Mouse (Mus musculus) liver, embryonic 15.5 days (tissue): ENCODE results near the gene Galnt15. TPM values are rescaled to one million over a fixed set of nuclear protein-coding genes. Genes with fewer than 3 reads are reported as not detected.

Experiments used
- ATAC-seq: fragments of 200-750 bp; cut with Nextera tagmentation; 2 replicates; pipeline ENCODE4 v1.8.0; 2017; ENCODE audit warnings: moderate number of reproducible peaks, mild to moderate bottlenecking, moderate library complexity; ENCODE audit not compliant: insufficient read depth
- H3K27ac ChIP-seq: fragments of 300-500 bp; sonication (generic); replicated peaks from 2 replicates; pipeline ENCODE4 v1.5.1; 2015; ENCODE audit warnings: mild to moderate bottlenecking, inconsistent platforms
- H3K27me3 ChIP-seq: fragments of 300-500 bp; sonication (generic); 2 replicates; pipeline ENCODE4 v1.6.1; 2015; ENCODE audit warnings: mild to moderate bottlenecking, inconsistent platforms
- H3K36me3 ChIP-seq: fragments of 300-500 bp; sonication (generic); replicated peaks from 2 replicates; pipeline ENCODE4 v1.6.1; 2015; ENCODE audit warnings: moderate library complexity, mild to moderate bottlenecking, inconsistent platforms
- H3K4me1 ChIP-seq: fragments of 300-500 bp; sonication (generic); replicated peaks from 2 replicates; pipeline ENCODE4 v1.6.1; 2015; ENCODE audit warnings: inconsistent platforms
- H3K4me2 ChIP-seq: fragments of 300-500 bp; sonication (generic); 2 replicates; pipeline ENCODE4 v1.6.1; 2015; ENCODE audit warnings: moderate library complexity, mild to moderate bottlenecking, inconsistent platforms
- H3K4me3 ChIP-seq: fragments of 300-500 bp; sonication (generic); replicated peaks from 2 replicates; pipeline ENCODE4 v1.5.1; 2015; ENCODE audit warnings: mild to moderate bottlenecking, inconsistent platforms
- H3K9ac ChIP-seq: fragments of 300-500 bp; sonication (generic); 2 replicates; pipeline ENCODE4 v1.6.1; 2015; ENCODE audit warnings: moderate library complexity, mild to moderate bottlenecking, inconsistent platforms
- H3K9me3 ChIP-seq: fragments of 300-500 bp; sonication (generic); replicated peaks from 2 replicates; pipeline ENCODE4 v1.6.1; 2016; ENCODE audit warnings: inconsistent platforms
- WGBS: fragments of 180-500 bp; shearing (Covaris S2); methylation state at CpG from one replicate; pipeline ENCODE4 v1.1.7; 2015; ENCODE audit warnings: mixed read lengths; ENCODE audit not compliant: insufficient replicate concordance; 5-methylcytosine and 5-hydroxymethylcytosine counted together
- polyA plus RNA-seq: library from polyadenylated mRNA; unstranded; fragments of >200 nt; fragmentation: Nextera tagmentation; extraction: Ambion mirVana; gene quantifications from 2 replicates; pipeline ENCODE4 v1.2.1, GENCODE M21; 2015

The Galnt15 gene
- polyA plus RNA-seq, 1 experiment from 2014 or later = not detected

DNA sequence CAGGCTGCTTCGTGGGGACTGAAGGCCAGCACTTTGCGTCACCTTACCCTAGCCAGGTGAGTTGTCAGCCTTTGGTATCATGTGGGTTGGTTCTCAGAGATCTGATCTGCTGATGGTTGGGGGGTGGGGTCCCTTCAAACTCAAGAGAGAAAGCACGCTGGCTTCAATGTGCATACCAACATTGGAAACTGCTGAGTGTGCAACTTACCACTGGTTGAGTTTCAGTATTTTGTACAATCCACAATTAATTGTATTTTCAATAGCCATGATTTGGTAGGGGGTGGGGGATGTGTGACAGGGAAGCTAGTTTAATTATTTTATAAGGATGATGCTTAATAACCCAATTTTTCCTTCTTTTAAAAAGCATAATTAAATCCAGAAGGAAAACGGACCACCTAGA is 62.9 kb downstream of the Galnt15 start:
- Histone ChIP-seq H3K4me2 (no peak overlapping the region), H3K9ac (no peak overlapping the region), H3K27me3 (no peaks in the 10 kb centered on the region), H3K4me1 (peaks cover 25% of the 10 kb centered on the region), H3K27ac (no peak overlapping the region), H3K9me3 (no peaks in the 10 kb centered on the region), H3K4me3 (no peak overlapping the region), H3K36me3 (peaks cover 48% of the 10 kb centered on the region)
- WGBS = 84% methylated on average over 4 of the region's 4 CpGs
- no peak for ATAC-seq

DNA sequence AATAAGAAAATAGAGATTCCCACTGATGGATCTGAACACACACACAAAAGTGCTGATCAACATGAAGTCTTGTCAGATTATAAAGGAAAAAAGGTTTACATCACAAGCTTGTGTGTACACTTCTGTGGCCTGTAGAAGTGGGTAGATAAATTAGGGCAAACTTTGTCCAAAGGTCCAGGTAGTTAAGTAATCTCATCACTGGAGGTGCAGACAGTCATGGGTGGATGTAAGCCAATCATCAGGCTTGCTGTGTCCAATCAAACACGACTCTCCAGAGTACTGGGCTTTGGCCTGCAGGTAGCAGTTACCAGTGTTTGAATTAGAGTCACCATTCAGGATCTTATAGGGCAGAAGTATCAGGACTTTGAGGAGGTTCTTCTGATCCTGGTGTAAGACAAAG is 64.2 kb downstream of the Galnt15 start:
- no peaks in the 10 kb centered on the region for H3K27me3 ChIP-seq
- ATAC-seq = peak; percentile 71
- H3K4me3 ChIP-seq = no peak overlapping the region
- no peak overlapping the region for H3K4me2 ChIP-seq
- peak overlapping the region; percentile 63 for H3K27ac ChIP-seq
- H3K36me3 ChIP-seq = peaks cover 61% of the 10 kb centered on the region
- H3K9ac ChIP-seq = no peak overlapping the region
- WGBS = 62% methylated on average over 1 of the region's 1 CpGs
- H3K4me1 ChIP-seq = peaks cover 18% of the 10 kb centered on the region
- no peaks in the 10 kb centered on the region for H3K9me3 ChIP-seq

DNA sequence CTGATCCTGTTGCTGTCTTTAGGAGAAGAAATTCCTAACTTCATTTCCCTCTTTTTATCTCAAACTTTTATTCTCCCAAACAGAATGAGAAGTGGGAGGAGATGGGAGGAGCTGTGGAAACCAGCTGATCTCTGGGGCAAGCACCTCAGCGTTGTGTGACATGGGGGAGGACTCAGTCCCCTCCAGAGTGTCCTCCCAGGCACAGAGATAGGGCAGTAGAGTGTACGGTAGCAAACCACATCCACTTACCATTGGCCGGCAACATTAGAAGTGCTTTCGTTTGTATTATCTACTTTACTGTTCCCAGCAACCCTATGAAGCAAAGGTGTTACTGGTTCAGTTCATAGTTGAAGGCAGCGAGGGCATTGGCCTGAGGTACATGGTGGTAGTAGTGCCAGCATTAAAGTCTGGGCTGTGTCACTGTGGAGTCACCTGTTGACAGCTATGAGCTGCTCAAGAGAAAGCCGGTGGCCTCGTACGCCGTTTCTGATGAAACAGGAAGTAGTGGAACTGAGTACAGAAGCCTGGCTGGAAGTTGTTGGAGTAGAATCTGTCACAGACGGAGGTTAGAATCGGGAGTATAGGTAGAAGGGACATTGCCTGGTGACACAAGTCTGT is 64.8 kb downstream of the Galnt15 start:
- peak; percentile 32; the same call in 1 of the 2 replicates for ATAC-seq
- Histone ChIP-seq H3K9ac (no peak overlapping the region), H3K4me3 (no peak overlapping the region), H3K9me3 (no peaks in the 10 kb centered on the region), H3K4me2 (peak overlapping the region; percentile 23; the same call in 1 of the 2 replicates), H3K27me3 (no peaks in the 10 kb centered on the region), H3K4me1 (peaks cover 18% of the 10 kb centered on the region), H3K27ac (peak overlapping the region; percentile 63), H3K36me3 (peaks cover 67% of the 10 kb centered on the region)
- 54% methylated on average over 11 of the region's 11 CpGs for WGBS

DNA sequence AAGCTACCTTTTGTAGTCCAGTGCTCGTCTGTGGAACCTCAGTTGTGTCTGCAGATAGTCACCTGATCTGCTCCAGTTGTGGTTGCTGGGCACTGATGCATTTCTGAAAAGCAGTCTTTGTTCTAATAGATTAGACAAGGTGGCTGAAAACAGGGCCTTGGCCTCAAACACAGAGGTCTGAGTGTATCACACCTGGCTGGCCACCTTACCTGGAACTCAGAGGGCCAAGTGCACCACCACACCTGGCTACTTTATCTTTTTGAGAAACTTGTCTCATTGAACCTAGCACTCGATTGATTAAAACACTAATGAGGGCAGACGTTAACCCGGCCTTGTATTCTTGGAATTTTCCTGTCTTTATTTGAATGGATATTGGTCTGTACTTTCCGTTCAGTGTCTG is 66.9 kb downstream of the Galnt15 start:
- ATAC-seq = no peak
- Histone ChIP-seq H3K27ac (no peak overlapping the region), H3K36me3 (peaks cover 87% of the 10 kb centered on the region), H3K9ac (no peak overlapping the region), H3K4me3 (no peak overlapping the region), H3K4me2 (no peak overlapping the region), H3K9me3 (no peaks in the 10 kb centered on the region), H3K27me3 (no peaks in the 10 kb centered on the region), H3K4me1 (peaks cover 18% of the 10 kb centered on the region)
- 79% methylated on average over 5 of the region's 5 CpGs for WGBS

DNA sequence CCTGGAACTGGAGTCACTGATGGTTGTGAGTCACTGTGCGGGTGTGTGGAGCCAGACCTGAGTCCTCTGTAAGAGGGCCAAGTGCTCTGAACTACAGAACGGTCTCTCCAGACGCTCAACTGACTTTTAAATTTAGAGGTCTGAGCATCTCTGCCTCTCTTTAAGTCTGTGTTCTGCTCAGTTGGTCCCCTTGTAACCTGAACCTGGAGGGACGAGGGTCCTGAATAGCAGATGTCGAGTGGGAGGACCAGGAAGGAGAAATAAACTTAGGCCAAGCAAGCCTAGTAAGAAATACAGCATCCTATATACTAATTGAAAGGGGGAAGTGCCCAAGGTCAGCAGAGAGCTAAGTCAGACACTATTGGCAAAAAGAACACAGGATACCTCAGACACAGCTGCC is 68.0 kb downstream of the Galnt15 start:
- H3K27me3 ChIP-seq = no peaks in the 10 kb centered on the region
- H3K4me3 ChIP-seq = no peak overlapping the region
- H3K9ac ChIP-seq = no peak overlapping the region
- H3K4me2 ChIP-seq = no peak overlapping the region
- H3K9me3 ChIP-seq = no peaks in the 10 kb centered on the region
- ATAC-seq = no peak
- H3K36me3 ChIP-seq = peaks cover 89% of the 10 kb centered on the region
- WGBS = 69% methylated on average over 5 of the region's 5 CpGs
- no peak overlapping the region for H3K27ac ChIP-seq
- peaks cover 15% of the 10 kb centered on the region for H3K4me1 ChIP-seq

DNA sequence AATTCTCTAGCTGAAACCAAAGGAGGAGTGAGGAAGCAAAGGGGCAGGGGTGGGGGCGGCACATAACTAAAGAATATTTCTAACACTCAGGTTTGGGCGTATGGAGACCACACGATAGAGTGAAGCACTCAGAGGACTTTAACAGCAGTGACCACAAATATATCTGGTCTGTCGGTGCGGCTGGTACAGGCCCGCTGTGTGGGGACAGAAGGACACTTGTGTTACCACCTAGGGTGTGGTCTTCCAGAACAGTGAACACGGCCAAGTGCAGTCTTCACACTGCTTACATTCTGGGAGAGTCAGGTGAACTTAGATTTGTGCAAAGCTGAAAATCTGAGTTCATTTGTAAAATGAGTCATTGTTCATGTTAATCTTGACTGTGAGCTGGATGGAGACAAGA is 68.9 kb downstream of the Galnt15 start:
- peaks cover 89% of the 10 kb centered on the region for H3K36me3 ChIP-seq
- no peak overlapping the region for H3K9ac ChIP-seq
- no peaks in the 10 kb centered on the region for H3K27me3 ChIP-seq
- no peak overlapping the region for H3K4me3 ChIP-seq
- no peaks in the 10 kb centered on the region for H3K9me3 ChIP-seq
- ATAC-seq = no peak
- no peak overlapping the region for H3K4me2 ChIP-seq
- H3K4me1 ChIP-seq = peaks cover 10% of the 10 kb centered on the region
- 84% methylated on average over 7 of the region's 7 CpGs for WGBS
- no peak overlapping the region for H3K27ac ChIP-seq

DNA sequence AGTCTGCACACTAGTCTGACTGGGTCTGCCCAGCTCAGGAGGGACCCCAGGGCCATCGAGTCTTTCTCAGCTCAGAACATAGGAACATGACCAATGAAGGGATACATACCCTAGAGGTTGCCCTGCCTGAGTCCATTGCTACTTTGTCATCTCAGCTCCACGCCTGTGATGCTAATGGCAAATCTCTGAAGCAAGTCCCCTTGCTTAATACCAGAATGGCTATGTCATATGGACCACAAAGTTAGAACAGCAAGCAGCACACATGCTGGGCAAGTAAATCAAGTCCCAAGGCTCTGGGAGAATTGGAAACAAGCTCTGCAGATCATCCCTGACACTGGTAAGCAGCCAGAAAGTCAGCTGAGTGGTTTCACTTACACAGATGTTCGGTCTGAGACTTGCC is 70.2 kb downstream of the Galnt15 start:
- Histone ChIP-seq H3K4me2 (no peak overlapping the region), H3K4me3 (no peak overlapping the region), H3K27me3 (no peaks in the 10 kb centered on the region), H3K9ac (no peak overlapping the region), H3K4me1 (peaks cover under 1% of the 10 kb centered on the region; the same call in 1 of the 2 replicates), H3K36me3 (peaks cover 90% of the 10 kb centered on the region), H3K9me3 (no peaks in the 10 kb centered on the region), H3K27ac (no peak overlapping the region)
- WGBS = 79% methylated on average over 3 of the region's 3 CpGs
- no peak for ATAC-seq

DNA sequence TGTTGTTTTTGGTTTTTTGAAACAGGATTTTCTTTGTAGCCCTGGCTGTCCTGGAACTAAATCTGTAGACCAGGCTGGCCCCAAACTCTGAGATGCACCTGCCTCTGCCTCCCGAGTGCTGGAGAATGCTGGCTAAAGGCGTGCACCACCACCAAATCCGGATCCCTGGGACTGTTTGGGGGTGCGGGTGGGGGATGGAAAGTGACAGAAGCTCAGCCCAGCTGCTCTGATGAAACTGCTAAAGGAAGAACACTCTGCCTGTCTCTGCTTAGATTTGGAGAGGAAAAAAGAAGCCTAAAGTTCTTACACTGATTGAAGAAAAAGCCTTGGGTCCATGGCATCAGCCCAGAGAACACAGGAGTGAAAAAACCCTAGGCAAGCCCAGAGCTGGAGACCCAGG is 74.8 kb downstream of the Galnt15 start:
- peaks cover 48% of the 10 kb centered on the region for H3K36me3 ChIP-seq
- H3K4me2 ChIP-seq = no peak overlapping the region
- 0 out of 2 replicates have a peak, but pooled peaks cover 5% of the 10 kb centered on the region for H3K4me1 ChIP-seq
- H3K9ac ChIP-seq = no peak overlapping the region
- ATAC-seq = no peak
- no peaks in the 10 kb centered on the region for H3K27me3 ChIP-seq
- H3K9me3 ChIP-seq = no peaks in the 10 kb centered on the region
- H3K27ac ChIP-seq = no peak overlapping the region
- WGBS = 68% methylated on average over 4 of the region's 4 CpGs
- H3K4me3 ChIP-seq = no peak overlapping the region

DNA sequence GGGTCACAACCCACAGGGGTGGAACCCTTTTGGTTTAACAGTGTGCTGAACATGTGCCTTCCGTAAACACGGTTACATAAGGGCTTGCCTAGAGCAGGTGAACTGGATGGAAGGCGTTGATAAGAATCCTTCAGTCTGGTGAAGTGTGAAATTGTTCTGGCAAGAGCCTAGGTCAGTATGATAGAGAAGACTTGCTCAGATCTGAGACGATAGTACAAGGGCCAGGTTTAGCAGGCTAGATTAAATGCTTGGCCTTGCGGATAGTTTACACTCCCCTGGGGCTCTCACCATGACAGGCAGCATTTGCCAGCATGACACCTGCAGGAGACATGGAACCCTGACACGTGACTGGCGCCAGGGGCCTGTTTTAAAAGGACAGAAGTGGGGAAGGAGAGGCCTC is 76.9 kb downstream of the Galnt15 start:
- H3K4me2 ChIP-seq = no peak overlapping the region
- 0 out of 2 replicates have a peak, but pooled peaks cover 5% of the 10 kb centered on the region for H3K4me1 ChIP-seq
- H3K9ac ChIP-seq = no peak overlapping the region
- no peak overlapping the region for H3K4me3 ChIP-seq
- no peaks in the 10 kb centered on the region for H3K27me3 ChIP-seq
- H3K36me3 ChIP-seq = peaks cover 27% of the 10 kb centered on the region
- ATAC-seq = no peak
- H3K27ac ChIP-seq = no peak overlapping the region
- no peaks in the 10 kb centered on the region for H3K9me3 ChIP-seq
- WGBS = 54% methylated on average over 7 of the region's 7 CpGs

DNA sequence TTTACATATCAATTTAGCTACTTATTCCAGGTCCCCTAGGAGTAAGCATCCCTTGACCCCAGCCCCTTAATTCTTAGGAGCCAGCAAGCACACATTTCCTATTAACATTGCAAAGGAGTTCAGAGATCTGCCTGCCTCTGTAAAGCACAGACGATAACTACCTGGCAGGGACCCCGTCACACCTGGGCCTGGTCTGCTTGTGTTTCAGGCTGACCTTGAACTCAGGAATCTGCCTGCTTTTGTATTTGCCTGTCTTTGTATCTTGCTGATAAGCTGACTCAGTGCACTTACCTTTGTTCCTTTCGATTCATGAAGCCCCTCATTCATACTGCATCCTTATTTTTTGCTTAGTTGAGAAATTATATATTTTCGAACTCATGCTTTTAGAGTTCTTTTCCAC is 78.1 kb downstream of the Galnt15 start:
- no peak for ATAC-seq
- H3K4me2 ChIP-seq = no peak overlapping the region
- H3K36me3 ChIP-seq = peaks cover 19% of the 10 kb centered on the region
- 0 out of 2 replicates have a peak, but pooled peaks cover 5% of the 10 kb centered on the region for H3K4me1 ChIP-seq
- H3K27ac ChIP-seq = no peak overlapping the region
- WGBS = 76% methylated on average over 4 of the region's 4 CpGs
- no peak overlapping the region for H3K4me3 ChIP-seq
- H3K27me3 ChIP-seq = no peaks in the 10 kb centered on the region
- no peak overlapping the region for H3K9ac ChIP-seq
- no peaks in the 10 kb centered on the region for H3K9me3 ChIP-seq
